Comparison of ENCODE assay signal across 11 mouse cellular contexts in the genomic region with DNA sequence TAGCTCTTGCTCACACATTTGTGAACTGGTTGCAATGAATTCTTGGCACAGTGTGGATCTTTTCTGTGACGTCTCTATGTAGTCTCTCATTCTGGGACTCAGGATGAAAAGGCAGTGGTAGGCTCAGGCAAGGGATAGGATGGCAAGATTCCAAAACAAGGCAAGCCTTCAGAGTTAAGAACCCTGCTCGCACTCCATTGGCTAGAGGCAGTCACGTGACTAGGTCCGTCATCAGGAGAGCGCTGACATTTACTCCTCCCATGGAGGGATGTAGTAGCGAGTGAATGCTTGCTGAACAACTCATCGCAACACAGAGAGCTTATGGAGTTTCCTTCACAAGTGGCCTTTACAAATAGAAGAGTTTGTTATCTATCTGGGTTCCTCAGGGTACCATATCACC. TPM values are rescaled to one million over a fixed set of nuclear protein-coding genes. Genes with fewer than 3 reads are reported as not detected.
DNase-seq lines count a peak whose midpoint lies in the region; ATAC-seq and TF ChIP-seq lines count a peak whose summit lies in the region.
"Had no signal": no experiment of that assay in that cellular context is flagged by ENCODE, and none has a peak within 500 bp of the region (broad histone marks: within the 10 kb centered on the region; RNA-seq: fewer than 3 reads in every experiment).

No protein-coding gene starts in this region.

- DNase-seq in cerebellum, postnatal 10 days: peak; percentile 62 to 64
- no peak for DNase-seq in cerebellum, adult 2 months
- DNase-seq in 3T3-L1 (ENCODE audit: low read depth, low spot score): peak; percentile 9
- DNase-seq in embryonic facial prominence, embryonic 10.5 days (ENCODE audit: low spot score): peak; percentile 52
- peak; percentile 34 to 37 for DNase-seq in lung, postnatal 4 days
- DNase-seq in spleen, adult 12 weeks (ENCODE audit: low spot score): no peak
- no peak for DNase-seq in spleen, postnatal 14 days (ENCODE audit: low spot score in 2 of 2)
- DNase-seq: thymus, postnatal 4 days had no signal

- no peaks in the 10 kb centered on the region for H3K36me3 ChIP-seq in embryonic facial prominence, embryonic 10.5 days (replicated peaks)

- H3K9me3 ChIP-seq in embryonic facial prominence, embryonic 10.5 days: no peaks in the 10 kb centered on the region

- no peaks in the 10 kb centered on the region; the same call in 1 of the 2 replicates for H3K27me3 ChIP-seq in cerebellum, adult 2 months (ENCODE audit: control insufficient read depth, insufficient read depth, low read length)
- H3K27me3 ChIP-seq in embryonic facial prominence, embryonic 10.5 days (replicated peaks; ENCODE audit: low read depth, poor library complexity, severe bottlenecking): peaks cover 39% of the 10 kb centered on the region

- H3K4me1 ChIP-seq in cerebellum, adult 2 months (ENCODE audit: control insufficient read depth, insufficient read depth, low read length): no peaks in the 10 kb centered on the region
- peaks cover 4% of the 10 kb centered on the region; the same call in 1 of the 2 replicates for H3K4me1 ChIP-seq in embryonic facial prominence, embryonic 10.5 days

- no peak overlapping the region for H3K27ac ChIP-seq in cerebellum, adult 2 months (ENCODE audit: insufficient read depth, low read length)
- H3K27ac ChIP-seq in embryonic facial prominence, embryonic 10.5 days (replicated peaks): no peak overlapping the region

- no peak for TF ChIP-seq POLR2A in cerebellum, adult 2 months (IDR thresholded peaks at IDR 0.05; ENCODE audit: borderline replicate concordance, insufficient read depth, low read length)

- no peak for ATAC-seq in CD4-positive, CD25-positive, alpha-beta regulatory T cell, adult 4 months
- ATAC-seq: intestine, postnatal 0 days had no signal

- 32% methylated on average over 7 of the region's 7 CpGs for WGBS in cerebellum, adult 2 months
- 40% methylated on average over 7 of the region's 7 CpGs for WGBS in embryonic facial prominence, embryonic 10.5 days

- TF ChIP-seq CTCF in cerebellum, adult 2 months (IDR thresholded peaks at IDR 0.05; ENCODE audit: borderline replicate concordance, insufficient read depth, low read depth, low read length): no peak

- H3K4me3 ChIP-seq in cerebellum, adult 2 months (replicated peaks; ENCODE audit: insufficient read depth, low read depth, low read length): no peak overlapping the region
- no peak overlapping the region for H3K4me3 ChIP-seq in embryonic facial prominence, embryonic 10.5 days
- H3K4me3 ChIP-seq: myocyte had no signal

RNA-seq across cellular contexts. Expression of a gene that starts 27.9 kb away (rescaled TPM):
- 0.98 and 1.5 TPM in 2 replicates for polyA plus RNA-seq in cerebellum, adult 2 months (2012; rRNA removed)
- polyA plus RNA-seq in embryonic facial prominence, embryonic 10.5 days (2016; fragmentation: Nextera tagmentation; extraction: Ambion mirVana): 0.19 and 0.46 TPM in 2 replicates
- 100 to 1,000 TPM; 652 to 757 TPM for polyA plus RNA-seq in CD4-positive, CD25-positive, alpha-beta regulatory T cell, adult 4 months (2017; shearing (Covaris generic))

Comparison
In these comparisons a context has a peak if more than half of its experiments do, and no peak if none do; other contexts are left out.
1. DNase-seq: peak in cerebellum, postnatal 10 days (2 of 2), 3T3-L1 (single experiment), embryonic facial prominence, embryonic 10.5 days (single experiment) and lung, postnatal 4 days (2 of 2); none in cerebellum, adult 2 months (0 of 2), spleen, adult 12 weeks (single experiment) and spleen, postnatal 14 days (0 of 2).
2. RNA of a gene that starts 27.9 kb away (polyA plus RNA-seq): 652 to 757 TPM in CD4-positive, CD25-positive, alpha-beta regulatory T cell, adult 4 months; 0.98 to 1.5 TPM in cerebellum, adult 2 months and 0.19 to 0.46 TPM in embryonic facial prominence, embryonic 10.5 days; every median in the first group is over 100 times any median in the second.